Mouse (Mus musculus) liver, postnatal 0 days (tissue): ENCODE data around the gene Ptpra. TPM values are rescaled to one million over a fixed set of nuclear protein-coding genes. Genes with fewer than 3 reads are reported as not detected.

Experiments used
- ATAC-seq: fragments of 200-750 bp; cut with Nextera tagmentation; 2 replicates; pipeline ENCODE4 v1.8.0; 2017; ENCODE audit warnings: mild to moderate bottlenecking, moderate library complexity
- DNase-seq: peaks from one replicate; pipeline ENCODE4 v3.0.0-alpha.2; 2016
- H3K27ac ChIP-seq: fragments of 300-500 bp; sonication (generic); 2 replicates; pipeline ENCODE4 v1.5.1; 2014; ENCODE audit warnings: antibody characterized with exemption, moderate library complexity, mild to moderate bottlenecking, low read depth
- H3K27me3 ChIP-seq: fragments of 300-500 bp; sonication (generic); 2 replicates; pipeline ENCODE4 v1.6.1; 2014; ENCODE audit warnings: low read length, control low read depth, mixed read lengths; ENCODE audit not compliant: insufficient read depth
- H3K36me3 ChIP-seq: fragments of 300-500 bp; sonication (generic); replicated peaks from 2 replicates; pipeline ENCODE4 v1.6.1; 2014; ENCODE audit warnings: mild to moderate bottlenecking, control low read depth, low read length, moderate library complexity, mixed read lengths; ENCODE audit not compliant: insufficient read depth
- H3K4me1 ChIP-seq: fragments of 300-500 bp; sonication (generic); 2 replicates; pipeline ENCODE4 v1.6.1; 2014; ENCODE audit warnings: antibody characterized with exemption, mild to moderate bottlenecking, control low read depth; ENCODE audit not compliant: insufficient read depth
- H3K4me2 ChIP-seq: fragments of 300-500 bp; sonication (generic); 2 replicates; pipeline ENCODE4 v1.6.1; 2014; ENCODE audit warnings: low read depth, mild to moderate bottlenecking, low read length, moderate library complexity, mixed read lengths
- H3K4me3 ChIP-seq: fragments of 300-500 bp; sonication (generic); 2 replicates; pipeline ENCODE4 v1.5.1; 2014; ENCODE audit warnings: low read depth, low read length
- H3K9ac ChIP-seq: fragments of 300-500 bp; sonication (generic); replicated peaks from 2 replicates; pipeline ENCODE4 v1.6.1; 2014; ENCODE audit warnings: mild to moderate bottlenecking, moderate library complexity
- H3K9me3 ChIP-seq: fragments of 300-500 bp; sonication (generic); 2 replicates; pipeline ENCODE4 v1.6.1; 2016; ENCODE audit warnings: mild to moderate bottlenecking, control low read depth, low read length, mixed read lengths
- CTCF ChIP-seq: sonication (generic); IDR thresholded peaks from 2 replicates; pipeline ENCODE4 v1.5.1; 2016; ENCODE audit warnings: antibody characterized with exemption, low read depth
- EP300 ChIP-seq: IDR thresholded peaks from 2 replicates; pipeline ENCODE4 v1.6.1; 2016; ENCODE audit warnings: antibody characterized with exemption, low read depth, mild to moderate bottlenecking
- WGBS: fragments of 180-500 bp; shearing (Covaris S2); extraction: QIAGEN DNeasy Blood & Tissue Kit; methylation state at CpG from one replicate; pipeline ENCODE4 v1.1.7; 2014; ENCODE audit not compliant: insufficient replicate concordance; 5-methylcytosine and 5-hydroxymethylcytosine counted together
- polyA plus RNA-seq: library from polyadenylated mRNA; unstranded; fragments of >200 nt; fragmentation: Nextera tagmentation; extraction: Ambion mirVana; gene quantifications from 2 replicates; pipeline ENCODE4 v1.2.1, GENCODE M21; 2015

Gene Ptpra
- polyA plus RNA-seq, 1 experiment from 2014 or later: 18.7 TPM

DNA sequence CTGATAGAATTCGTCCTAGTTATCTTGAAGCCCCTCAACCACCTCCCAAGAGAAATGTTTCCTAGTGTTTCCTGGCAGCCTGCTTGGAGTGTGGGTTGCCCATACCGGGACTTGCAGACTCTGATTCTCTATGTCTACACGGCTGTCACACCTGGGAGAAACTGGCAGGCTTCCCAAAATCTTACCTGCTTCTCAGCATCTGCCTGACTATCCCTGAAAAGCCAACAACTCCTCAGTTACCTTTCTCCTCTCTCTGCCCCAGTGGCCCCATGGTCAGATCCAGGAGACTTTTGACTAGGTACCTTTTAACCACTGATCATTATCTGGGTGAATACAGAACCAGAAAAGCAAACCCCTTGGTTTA lies 1.6 kb downstream of the Ptpra start:
- no peak overlapping the region for H3K27ac ChIP-seq
- H3K4me2 ChIP-seq: peak overlapping the region; percentile 96
- peaks cover 33% of the 10 kb centered on the region for H3K4me1 ChIP-seq
- H3K9ac ChIP-seq: no peak overlapping the region
- no peak for DNase-seq
- no peaks in the 10 kb centered on the region for H3K36me3 ChIP-seq
- ATAC-seq: no peak
- H3K9me3 ChIP-seq: no peaks in the 10 kb centered on the region
- no peaks in the 10 kb centered on the region for H3K27me3 ChIP-seq
- no peak overlapping the region for H3K4me3 ChIP-seq
- 44% methylated on average over 3 of the region's 3 CpGs for WGBS
- TF ChIP-seq EP300 (no peak), CTCF (no peak)

- DNase-seq (no peak), ATAC-seq (no peak)
- TF ChIP-seq EP300 (no peak), CTCF (no peak)
- no peak overlapping the region for H3K27ac ChIP-seq
- no peak overlapping the region for H3K9ac ChIP-seq
- H3K4me1 ChIP-seq: peaks cover 33% of the 10 kb centered on the region
- 66% methylated on average over 2 of the region's 2 CpGs for WGBS
- no peaks in the 10 kb centered on the region for H3K9me3 ChIP-seq
- no peak overlapping the region for H3K4me2 ChIP-seq
- H3K36me3 ChIP-seq: no peaks in the 10 kb centered on the region
- no peak overlapping the region for H3K4me3 ChIP-seq
- no peaks in the 10 kb centered on the region for H3K27me3 ChIP-seq
Measured at GRCm38 (mm10) chr2:130452266-130452665, 2.2 kb downstream of the Ptpra start.

- H3K27ac ChIP-seq: no peak overlapping the region
- WGBS: 66% methylated on average over 6 of the region's 6 CpGs
- H3K4me1 ChIP-seq: peaks cover 33% of the 10 kb centered on the region
- DNase-seq: no peak
- no peaks in the 10 kb centered on the region for H3K9me3 ChIP-seq
- H3K9ac ChIP-seq: no peak overlapping the region
- no peaks in the 10 kb centered on the region for H3K27me3 ChIP-seq
- H3K36me3 ChIP-seq: no peaks in the 10 kb centered on the region
- H3K4me3 ChIP-seq: no peak overlapping the region
- H3K4me2 ChIP-seq: no peak overlapping the region
- TF ChIP-seq EP300 (no peak), CTCF (no peak)
- no peak for ATAC-seq
Measured at GRCm38 (mm10) chr2:130453421-130453820, 3.3 kb downstream of the Ptpra start.

DNA sequence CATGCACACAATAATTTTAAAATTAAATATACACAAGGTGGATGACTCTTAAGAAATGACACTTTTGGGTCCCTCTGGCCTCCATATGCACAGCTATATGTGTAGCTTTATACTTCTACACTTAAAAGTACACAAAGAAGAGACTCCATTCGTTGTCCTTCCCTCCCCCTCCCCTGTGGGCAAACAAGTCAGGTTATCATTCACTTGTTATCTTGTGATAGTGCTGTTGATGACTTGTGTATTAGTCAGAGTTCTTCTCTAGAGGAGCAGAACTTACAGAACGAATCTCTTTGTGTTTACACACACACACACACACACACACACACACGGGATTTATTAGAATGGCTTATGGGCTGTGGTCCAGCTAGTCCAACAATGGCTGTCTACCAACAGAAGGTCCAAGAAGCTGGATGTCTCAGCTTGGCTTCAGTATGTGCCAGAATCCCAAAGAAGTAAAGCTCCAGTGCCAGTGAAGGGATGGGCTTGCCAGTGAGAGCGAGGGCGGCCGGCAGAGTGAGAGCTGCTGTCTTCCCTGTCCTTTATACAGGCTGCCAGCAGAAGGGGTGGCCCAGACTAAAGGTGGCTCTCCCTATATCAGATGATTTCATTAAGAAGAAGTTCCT lies 4.8 kb downstream of the Ptpra start:
- Histone ChIP-seq H3K9ac (no peak overlapping the region), H3K9me3 (no peaks in the 10 kb centered on the region), H3K27ac (no peak overlapping the region), H3K36me3 (no peaks in the 10 kb centered on the region), H3K4me2 (no peak overlapping the region), H3K4me3 (no peak overlapping the region), H3K27me3 (no peaks in the 10 kb centered on the region), H3K4me1 (peaks cover 25% of the 10 kb centered on the region)
- WGBS: 66% methylated on average over 6 of the region's 6 CpGs
- TF ChIP-seq EP300: no peak
- TF ChIP-seq CTCF: no peak
- DNase-seq: no peak
- no peak for ATAC-seq

DNA sequence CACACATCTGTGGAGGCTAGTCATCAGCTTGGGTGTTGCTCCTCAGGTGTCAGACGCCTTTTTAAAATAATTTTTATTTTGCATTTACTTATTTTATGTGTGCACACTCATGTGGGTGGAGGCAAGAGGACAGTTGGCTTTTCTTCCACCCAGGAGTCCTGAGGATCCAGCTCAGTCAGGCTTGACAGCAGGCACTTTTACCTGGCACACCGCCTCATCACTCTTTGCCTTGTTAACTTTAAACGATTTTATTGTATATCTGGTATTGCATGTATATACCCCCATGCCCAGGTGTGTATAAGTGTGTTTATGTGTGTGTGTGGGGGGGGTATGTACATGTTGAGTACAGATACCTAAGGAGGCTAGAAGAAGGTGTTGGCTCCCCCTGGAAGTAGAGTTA lies 7.8 kb downstream of the Ptpra start:
- H3K4me1 ChIP-seq: peaks cover 14% of the 10 kb centered on the region
- no peak for ATAC-seq
- no peak for DNase-seq
- no peak overlapping the region for H3K27ac ChIP-seq
- H3K9ac ChIP-seq: no peak overlapping the region
- 87% methylated on average over 3 of the region's 3 CpGs for WGBS
- no peaks in the 10 kb centered on the region for H3K9me3 ChIP-seq
- no peaks in the 10 kb centered on the region for H3K27me3 ChIP-seq
- no peak for TF ChIP-seq EP300
- no peak for TF ChIP-seq CTCF
- no peak overlapping the region for H3K4me2 ChIP-seq
- no peak overlapping the region for H3K4me3 ChIP-seq
- no peaks in the 10 kb centered on the region for H3K36me3 ChIP-seq

DNA sequence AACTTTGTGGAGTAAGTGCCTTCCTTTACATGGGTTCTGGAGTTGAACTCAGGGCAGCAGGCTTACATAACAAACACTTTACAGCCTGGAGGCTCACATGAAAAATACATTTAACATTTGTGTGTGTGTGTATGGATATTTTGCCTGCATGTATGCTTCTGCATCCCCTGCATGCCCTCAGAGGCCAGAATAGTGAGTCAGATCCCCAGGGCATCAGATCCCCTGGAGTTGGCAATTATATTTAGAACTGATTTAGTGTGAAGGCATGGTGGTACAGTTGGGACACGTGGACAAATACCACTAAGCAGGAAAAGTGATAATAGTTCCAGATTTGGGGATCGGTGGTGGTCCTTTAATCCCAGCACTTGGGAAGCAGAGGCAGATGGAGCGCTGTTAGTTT lies 9.5 kb downstream of the Ptpra start:
- no peak overlapping the region for H3K27ac ChIP-seq
- DNase-seq: no peak
- no peaks in the 10 kb centered on the region for H3K27me3 ChIP-seq
- H3K4me3 ChIP-seq: no peak overlapping the region
- TF ChIP-seq EP300 (no peak), CTCF (no peak)
- peaks cover 11% of the 10 kb centered on the region for H3K4me1 ChIP-seq
- 87% methylated on average over 3 of the region's 3 CpGs for WGBS
- H3K36me3 ChIP-seq: 0 out of 2 replicates have a peak, but pooled peaks cover 3% of the 10 kb centered on the region
- no peak for ATAC-seq
- H3K9me3 ChIP-seq: no peaks in the 10 kb centered on the region
- H3K4me2 ChIP-seq: no peak overlapping the region
- H3K9ac ChIP-seq: no peak overlapping the region
